Mouse (Mus musculus) gastrocnemius, postnatal 10 days (tissue): ENCODE data around the gene Gm20403. TPM values are rescaled to one million over a fixed set of nuclear protein-coding genes. Genes with fewer than 3 reads are reported as not detected.
"Not testable (repeated sequence)": the region's sequence is repeated elsewhere in the genome, so short reads cannot be mapped to it uniquely, and the experiment has no call there.

ENCODE experiments used
- DNase-seq: peaks from one replicate; pipeline ENCODE4 v3.0.0; 2021; ENCODE audit warnings: mixed read lengths
- long read RNA-seq, 2 experiments: library from polyadenylated mRNA; stranded (forward); transcript quantifications; one replicate each; pipeline ENCODE4 v2.0.0; 2021
- total RNA-seq, 2 experiments: library from RNA; stranded (reverse); gene quantifications; 2 replicates each; pipeline ENCODE4 v1.2.3; 2021

Gm20403 gene
- total RNA-seq, result not detected
- long read RNA-seq, experiment 1, result 0 reads
- long read RNA-seq, experiment 2, result 0 reads

- peak; percentile 54 for DNase-seq
Measured at GRCm38 (mm10) chr12:54986052-54986717, at the start of gene Gm20403. TSS of gene Gm20403 (minus strand) at chr12:54986529.

GRCm38 (mm10) chr12:55027088-55027487 is 40.8 kb upstream of the Gm20403 start:
- no peak for DNase-seq

GRCm38 (mm10) chr12:55023284-55023683 is 37.0 kb upstream of the Gm20403 start:
- no peak for DNase-seq

GRCm38 (mm10) chr12:55019421-55019877 is 33.1 kb upstream of the Gm20403 start:
- DNase-seq, result no peak

GRCm38 (mm10) chr12:55017119-55017721 is 30.9 kb upstream of the Gm20403 start:
- DNase-seq, result no peak

GRCm38 (mm10) chr12:55016339-55017118 is 30.2 kb upstream of the Gm20403 start:
- DNase-seq, result no peak

GRCm38 (mm10) chr12:55015428-55015827 is 29.1 kb upstream of the Gm20403 start:
- DNase-seq, result no peak

- no peak for DNase-seq
Measured at GRCm38 (mm10) chr12:55013626-55014398, 27.5 kb upstream of the Gm20403 start, which contains the start of gene Baz1a. TSS of gene Baz1a (minus strand) at chr12:55014348.

- DNase-seq, result no peak
Measured at GRCm38 (mm10) chr12:55013031-55013430, 26.7 kb upstream of the Gm20403 start.

- DNase-seq, result no peak
Measured at GRCm38 (mm10) chr12:55007361-55008008, 21.2 kb upstream of the Gm20403 start.

GRCm38 (mm10) chr12:55006071-55006470 is 19.7 kb upstream of the Gm20403 start:
- DNase-seq, result no peak

GRCm38 (mm10) chr12:55004396-55004795 is 18.1 kb upstream of the Gm20403 start:
- no peak for DNase-seq

- DNase-seq, result no peak
Measured at GRCm38 (mm10) chr12:55003843-55004242, 17.5 kb upstream of the Gm20403 start.

- not testable (repeated sequence) for DNase-seq
Measured at GRCm38 (mm10) chr12:55002532-55002931, 16.2 kb upstream of the Gm20403 start.

GRCm38 (mm10) chr12:54999016-54999690 is 12.8 kb upstream of the Gm20403 start:
- peak; percentile 8 for DNase-seq

GRCm38 (mm10) chr12:54998411-54998810 is 12.1 kb upstream of the Gm20403 start:
- DNase-seq, result no peak

- no peak for DNase-seq
Measured at GRCm38 (mm10) chr12:54996979-54997474, 10.7 kb upstream of the Gm20403 start.

- no peak for DNase-seq
Measured at GRCm38 (mm10) chr12:54995965-54996364, 9.6 kb upstream of the Gm20403 start.

- no peak for DNase-seq
Measured at GRCm38 (mm10) chr12:54994418-54994817, 8.1 kb upstream of the Gm20403 start.

- no peak for DNase-seq
Measured at GRCm38 (mm10) chr12:54994068-54994386, 7.7 kb upstream of the Gm20403 start.
